Mouse (Mus musculus): ENCODE results near the gene Gpatch2.

DNA sequence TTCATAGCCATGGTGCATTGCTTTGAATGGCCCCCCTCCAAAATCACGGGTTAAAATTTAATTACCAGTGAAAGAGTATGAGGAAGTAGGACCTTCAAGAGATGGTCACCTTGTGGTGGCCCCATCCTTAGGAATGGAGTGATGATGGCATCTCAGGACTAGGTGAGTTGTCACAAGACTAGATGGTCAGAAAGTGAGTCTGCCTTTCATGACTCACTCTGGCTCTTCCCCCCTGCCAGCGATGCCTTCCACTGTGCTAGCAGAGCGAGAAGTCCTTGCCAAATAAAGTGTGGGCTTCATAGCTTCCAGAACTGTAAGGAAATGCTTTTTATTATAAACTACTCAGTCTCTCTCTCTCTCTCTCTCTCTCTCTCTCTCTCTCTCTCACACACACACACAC lies 150.1 kb downstream of the Gpatch2 start:
- TF ChIP-seq FLI1 (IDR thresholded peaks at IDR 0.05; ENCODE audit: low read length) (no peak), GATA1 (IDR thresholded peaks at IDR 0.05; ENCODE audit: borderline replicate concordance, low read length) (no peak)
